Mouse (Mus musculus): Measurements from ENCODE around the gene Slc35g3. TPM values are rescaled to one million over a fixed set of nuclear protein-coding genes. Genes with fewer than 3 reads are reported as not detected.

The Slc35g3 gene
- not detected in 2 replicates for total RNA-seq (2015; ENCODE audit: low replicate concordance)
- not detected in 2 replicates for total RNA-seq (2017; ENCODE audit: low replicate concordance)

DNA sequence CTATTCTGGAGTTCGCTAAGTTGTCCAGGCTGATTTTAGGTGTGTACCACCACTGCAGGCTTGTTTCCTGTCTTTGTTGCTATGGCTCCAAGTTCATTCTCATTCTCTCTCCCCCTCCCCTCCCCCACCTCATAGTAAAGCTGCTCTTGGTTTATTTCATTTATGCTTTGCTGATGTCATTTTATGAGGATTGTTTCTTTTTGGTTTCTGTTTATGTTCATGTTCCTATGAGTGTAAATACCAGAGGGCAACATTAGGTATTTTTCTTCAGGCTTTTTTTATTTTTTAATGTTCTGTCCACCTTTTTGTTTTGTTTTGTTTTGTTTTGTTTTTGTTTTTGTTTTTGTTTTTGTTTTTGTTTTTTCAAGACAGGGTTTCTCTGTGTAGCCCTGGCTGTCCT, at the start of gene Slc35g3:
TSS of gene Slc35g3 (minus strand) at position 101 of the 400 bp plus-strand sequence.
- ATAC-seq (replicated peaks; ENCODE audit: low FRiP score, poor library complexity, severe bottlenecking): no peak

DNA sequence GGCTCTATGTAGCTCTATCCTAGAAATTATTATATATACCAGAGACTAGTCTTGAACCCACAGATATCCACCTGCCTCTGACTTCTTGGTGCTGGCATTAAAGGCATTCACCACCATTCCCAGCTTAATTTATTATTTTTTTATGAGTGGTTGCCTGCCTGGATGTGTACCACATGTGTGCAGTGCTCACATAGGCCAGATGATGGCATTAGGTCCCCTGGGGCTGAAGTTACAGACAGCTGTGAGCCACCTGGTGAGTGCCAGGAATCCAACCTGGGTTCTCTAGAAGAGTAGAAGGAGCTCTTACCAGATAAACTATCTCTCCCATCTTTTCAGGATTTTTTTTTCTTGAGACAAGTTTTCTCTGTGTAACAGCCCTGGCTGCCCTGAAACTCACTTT, 48.5 kb upstream of the Slc35g3 start:
- no peak for ATAC-seq (replicated peaks; ENCODE audit: low FRiP score, poor library complexity, severe bottlenecking)

GRCm38 (mm10) chr11:69807641-69808040, 45.9 kb upstream of the Slc35g3 start:
- no peak for ATAC-seq (replicated peaks; ENCODE audit: low FRiP score, poor library complexity, severe bottlenecking)

DNA sequence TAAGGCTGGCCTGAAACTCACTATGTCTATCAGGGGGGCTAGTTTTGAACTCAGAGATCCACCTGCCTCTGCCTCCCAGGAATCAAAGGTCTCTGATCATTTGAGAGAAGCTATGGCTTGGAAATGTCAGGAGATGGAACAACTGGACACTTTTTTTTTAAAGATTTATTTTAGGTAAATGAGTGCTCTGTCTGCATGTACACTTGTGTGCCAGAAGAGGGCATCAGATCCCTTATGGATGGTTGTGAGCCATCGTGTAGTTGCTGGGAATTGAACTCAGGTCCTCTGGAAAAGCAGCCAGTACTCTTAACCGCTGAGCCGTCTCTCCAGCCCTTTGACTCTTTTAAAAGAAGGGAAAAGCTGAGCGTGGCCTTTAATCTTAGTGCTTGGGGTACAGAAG, 44.6 kb upstream of the Slc35g3 start:
- ATAC-seq (replicated peaks; ENCODE audit: low FRiP score, poor library complexity, severe bottlenecking): no peak

DNA sequence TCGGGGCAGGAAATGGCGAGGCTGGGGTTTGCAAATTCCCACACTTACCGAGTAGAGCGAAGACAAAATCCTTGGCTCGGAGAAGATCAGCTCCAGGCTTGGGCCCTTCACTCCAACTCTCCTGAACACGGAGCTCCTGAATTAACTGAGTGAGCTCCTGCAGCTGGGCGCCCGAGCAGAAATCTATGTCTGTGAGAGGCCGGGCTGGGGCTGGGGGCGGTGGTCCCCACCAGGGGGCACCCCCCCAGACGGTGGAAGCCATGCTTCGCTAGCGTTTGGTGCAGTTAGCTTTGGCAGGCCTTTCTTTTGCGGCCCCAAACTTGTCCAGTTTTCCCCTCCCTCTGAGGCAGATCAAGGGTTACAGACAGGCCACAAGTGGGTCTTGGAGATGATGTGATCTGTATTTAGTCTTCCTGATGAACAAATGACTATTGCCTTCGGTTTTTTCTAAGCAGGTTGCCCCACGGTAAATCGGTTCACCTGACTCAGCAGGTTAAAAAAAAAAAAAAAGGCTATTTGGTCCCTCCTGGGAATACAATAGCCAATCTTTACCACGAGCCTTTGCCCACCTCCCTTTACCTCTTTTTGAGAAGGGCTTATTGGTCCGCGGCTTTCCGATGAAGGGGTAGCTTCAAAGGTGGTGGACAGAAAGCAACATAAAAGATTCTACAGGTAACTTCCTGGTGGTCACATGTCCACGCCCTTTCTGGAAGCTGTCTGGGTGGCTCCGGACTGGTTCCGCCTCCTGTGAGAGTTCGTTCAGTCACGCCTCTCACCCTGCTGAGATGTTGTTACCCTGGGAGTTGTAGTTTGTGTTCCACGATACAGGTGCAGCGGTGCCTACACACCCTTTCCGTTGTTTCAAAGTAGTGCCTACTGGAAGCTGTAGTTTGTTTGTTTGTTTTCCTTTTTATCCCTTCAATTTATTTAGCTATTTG, 43.5 kb upstream of the Slc35g3 start, which contains the start of gene Tmem102:
TSS of gene Tmem102 (minus strand) at position 653 of the 938 bp plus-strand sequence.
- ATAC-seq (replicated peaks; ENCODE audit: low FRiP score, poor library complexity, severe bottlenecking): no peak

GRCm38 (mm10) chr11:69804652-69804940, 42.8 kb upstream of the Slc35g3 start:
- no peak for ATAC-seq (replicated peaks; ENCODE audit: low FRiP score, poor library complexity, severe bottlenecking)

GRCm38 (mm10) chr11:69803786-69804651, 42.3 kb upstream of the Slc35g3 start:
- 0 out of 2 replicates have a peak, but pooled peaks have one; percentile 49 for ATAC-seq (replicated peaks; ENCODE audit: low FRiP score, poor library complexity, severe bottlenecking)

GRCm38 (mm10) chr11:69803328-69803727, 41.6 kb upstream of the Slc35g3 start:
- ATAC-seq (replicated peaks; ENCODE audit: low FRiP score, poor library complexity, severe bottlenecking): no peak

GRCm38 (mm10) chr11:69802648-69803105, 40.9 kb upstream of the Slc35g3 start:
- no peak for ATAC-seq (replicated peaks; ENCODE audit: low FRiP score, poor library complexity, severe bottlenecking)

GRCm38 (mm10) chr11:69801379-69801977, 39.7 kb upstream of the Slc35g3 start, which contains the start of gene Fgf11:
Gene Fgf11, minus strand, starts transcription at chr11:69801857.
- ATAC-seq (replicated peaks; ENCODE audit: low FRiP score, poor library complexity, severe bottlenecking): no peak

GRCm38 (mm10) chr11:69800392-69801197, 38.8 kb upstream of the Slc35g3 start:
- no peak for ATAC-seq (replicated peaks; ENCODE audit: low FRiP score, poor library complexity, severe bottlenecking)

DNA sequence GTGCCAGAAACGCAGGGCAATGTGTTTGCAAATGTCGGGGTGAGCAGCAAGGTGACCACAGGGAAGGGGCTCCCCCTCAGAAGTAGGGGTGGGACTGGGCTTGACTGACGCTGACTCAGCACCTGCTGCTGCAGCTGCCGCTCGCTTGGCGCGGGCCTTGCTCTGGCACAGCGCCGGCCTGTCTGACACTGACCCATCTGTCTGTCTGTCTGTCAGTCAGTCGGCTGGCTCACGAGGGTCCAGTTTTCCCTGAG, 38.3 kb upstream of the Slc35g3 start:
- no peak for ATAC-seq (replicated peaks; ENCODE audit: low FRiP score, poor library complexity, severe bottlenecking)

GRCm38 (mm10) chr11:69799394-69800137, 37.8 kb upstream of the Slc35g3 start:
- ATAC-seq (replicated peaks; ENCODE audit: low FRiP score, poor library complexity, severe bottlenecking): no peak

DNA sequence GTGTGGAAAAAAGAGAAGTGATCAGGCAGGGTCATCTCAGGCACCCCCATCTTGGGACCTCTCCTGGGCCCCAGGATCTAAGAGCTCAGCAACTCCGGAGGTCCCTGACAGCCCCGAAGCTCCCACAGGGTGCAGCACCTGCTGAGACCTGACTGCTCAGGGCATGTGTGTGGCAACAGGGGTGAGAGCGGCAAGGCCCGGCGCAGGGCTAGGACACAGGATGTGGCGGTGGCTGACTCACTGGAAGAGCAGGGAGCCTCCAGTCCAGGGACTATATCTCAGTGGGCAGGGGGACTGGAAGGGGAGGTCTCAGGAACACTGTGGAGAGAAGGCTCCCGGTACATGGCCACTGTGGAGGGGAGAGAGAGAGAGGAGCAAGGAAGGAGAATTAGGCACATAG, 36.2 kb upstream of the Slc35g3 start:
- ATAC-seq (replicated peaks; ENCODE audit: low FRiP score, poor library complexity, severe bottlenecking): no peak

- no peak for ATAC-seq (replicated peaks; ENCODE audit: low FRiP score, poor library complexity, severe bottlenecking)
Observed at GRCm38 (mm10) chr11:69795983-69796435, 34.2 kb upstream of the Slc35g3 start.

- ATAC-seq (replicated peaks; ENCODE audit: low FRiP score, poor library complexity, severe bottlenecking): peak; percentile 97
Observed at GRCm38 (mm10) chr11:69795168-69795982, 33.6 kb upstream of the Slc35g3 start, which contains the start of gene Chrnb1. Gene Chrnb1, minus strand, starts transcription at chr11:69795943.

DNA sequence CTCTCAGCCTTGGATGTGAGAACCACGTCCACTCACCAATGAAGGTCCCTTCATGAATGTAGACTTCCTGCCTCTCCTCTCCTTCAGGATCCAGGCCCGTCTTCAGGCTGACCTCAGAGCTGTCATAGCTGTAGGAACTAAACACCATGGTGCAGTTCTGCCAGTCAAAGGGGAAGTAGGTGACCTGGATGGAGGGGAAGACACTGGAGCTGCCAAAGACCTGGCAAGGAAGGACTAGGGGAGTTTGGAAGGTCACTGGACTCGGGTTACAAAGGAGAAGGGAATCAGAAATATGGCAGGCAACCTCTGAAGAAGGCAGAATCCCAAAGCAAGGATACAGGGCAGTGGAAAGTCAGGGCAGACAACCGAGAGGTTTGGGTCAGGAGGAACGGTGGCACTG, 31.7 kb upstream of the Slc35g3 start:
- ATAC-seq (replicated peaks; ENCODE audit: low FRiP score, poor library complexity, severe bottlenecking): no peak

DNA sequence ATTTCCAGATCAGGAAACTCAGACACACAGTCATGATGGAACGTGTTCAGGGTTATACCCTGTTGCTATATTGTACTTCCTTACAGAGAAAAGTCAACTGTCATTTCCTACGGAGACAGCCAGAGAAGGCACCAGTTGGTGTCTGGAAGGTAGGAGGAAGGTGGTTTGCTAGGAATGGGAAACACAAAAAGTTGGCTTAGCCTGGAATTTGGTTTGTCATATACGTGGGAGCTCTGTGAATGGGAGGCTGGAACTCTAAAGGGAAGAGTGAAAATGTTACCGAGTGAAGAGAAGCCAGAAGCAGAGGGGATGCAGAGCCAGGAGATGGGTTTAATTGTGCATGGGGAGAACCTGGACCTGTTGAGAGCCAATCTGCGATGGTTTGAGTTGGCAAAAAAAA, 29.7 kb upstream of the Slc35g3 start:
- no peak for ATAC-seq (replicated peaks; ENCODE audit: low FRiP score, poor library complexity, severe bottlenecking)
